Mouse (Mus musculus) forebrain, embryonic 15.5 days (tissue): ENCODE data around the gene Csf3r. TPM values are rescaled to one million over a fixed set of nuclear protein-coding genes. Genes with fewer than 3 reads are reported as not detected.

ENCODE experiments used
- ATAC-seq: fragments of 200-750 bp; cut with Nextera tagmentation; replicated peaks from 2 replicates; pipeline ENCODE4 v1.8.0; 2017; ENCODE audit warnings: mild to moderate bottlenecking, moderate TSS enrichment, moderate library complexity
- H3K27ac ChIP-seq: fragments of 300-500 bp; sonication (generic); replicated peaks from 2 replicates; pipeline ENCODE4 v1.5.1; 2015; ENCODE audit warnings: mild to moderate bottlenecking, inconsistent platforms
- H3K27me3 ChIP-seq: fragments of 300-500 bp; sonication (generic); 2 replicates; pipeline ENCODE4 v1.6.1; 2015; ENCODE audit warnings: inconsistent platforms
- H3K36me3 ChIP-seq: fragments of 300-500 bp; sonication (generic); 2 replicates; pipeline ENCODE4 v1.6.1; 2015; ENCODE audit warnings: mild to moderate bottlenecking, inconsistent platforms
- H3K4me1 ChIP-seq: fragments of 300-500 bp; sonication (generic); 2 replicates; pipeline ENCODE4 v1.6.1; 2015; ENCODE audit warnings: inconsistent platforms
- H3K4me2 ChIP-seq: fragments of 300-500 bp; sonication (generic); replicated peaks from 2 replicates; pipeline ENCODE4 v1.6.1; 2015; ENCODE audit warnings: mild to moderate bottlenecking, inconsistent platforms
- H3K4me3 ChIP-seq: fragments of 300-500 bp; sonication (generic); 2 replicates; pipeline ENCODE4 v1.5.1; 2015; ENCODE audit warnings: mild to moderate bottlenecking, inconsistent platforms
- H3K9ac ChIP-seq: fragments of 300-500 bp; sonication (generic); replicated peaks from 2 replicates; pipeline ENCODE4 v1.6.1; 2015; ENCODE audit warnings: mild to moderate bottlenecking, inconsistent platforms
- H3K9me3 ChIP-seq: fragments of 300-500 bp; sonication (generic); 2 replicates; pipeline ENCODE4 v1.6.1; 2016; ENCODE audit warnings: inconsistent platforms
- WGBS: fragments of 180-500 bp; shearing (Covaris S2); methylation state at CpG from one replicate; pipeline ENCODE4 v1.1.7; 2015; ENCODE audit warnings: mixed read lengths; 5-methylcytosine and 5-hydroxymethylcytosine counted together
- polyA plus RNA-seq: library from polyadenylated mRNA; unstranded; fragments of >200 nt; fragmentation: Nextera tagmentation; extraction: Ambion mirVana; gene quantifications from 2 replicates; pipeline ENCODE4 v1.2.1, GENCODE M21; 2015

Gene Csf3r
- polyA plus RNA-seq, 1 experiment from 2014 or later: 0.48 TPM

- 27% methylated on average over 9 of the region's 9 CpGs for WGBS
- no peak for ATAC-seq
- H3K27ac ChIP-seq: peak overlapping the region; percentile 59; the same call in 1 of the 2 replicates
Observed at GRCm38 (mm10) chr4:126058997-126059362, 34.6 kb downstream of the Csf3r start.

GRCm38 (mm10) chr4:126062856-126063255 is 38.5 kb downstream of the Csf3r start:
- 38% methylated on average over 1 of the region's 1 CpGs for WGBS
- Histone ChIP-seq H3K4me1 (peaks cover 23% of the 10 kb centered on the region), H3K9me3 (no peaks in the 10 kb centered on the region), H3K27me3 (no peaks in the 10 kb centered on the region), H3K27ac (no peak overlapping the region), H3K4me3 (no peak overlapping the region), H3K36me3 (no peaks in the 10 kb centered on the region), H3K9ac (no peak overlapping the region), H3K4me2 (no peak overlapping the region)
- ATAC-seq: no peak

More at GRCm38 (mm10) chr4:126058997-126059362, 34.6 kb downstream of the Csf3r start:
- Histone ChIP-seq H3K9me3 (no peaks in the 10 kb centered on the region), H3K36me3 (peaks cover 19% of the 10 kb centered on the region), H3K4me1 (peaks cover 20% of the 10 kb centered on the region), H3K9ac (peak overlapping the region; percentile 63), H3K27me3 (no peaks in the 10 kb centered on the region), H3K4me2 (peak overlapping the region; percentile 89), H3K4me3 (peak overlapping the region; percentile 69)

DNA sequence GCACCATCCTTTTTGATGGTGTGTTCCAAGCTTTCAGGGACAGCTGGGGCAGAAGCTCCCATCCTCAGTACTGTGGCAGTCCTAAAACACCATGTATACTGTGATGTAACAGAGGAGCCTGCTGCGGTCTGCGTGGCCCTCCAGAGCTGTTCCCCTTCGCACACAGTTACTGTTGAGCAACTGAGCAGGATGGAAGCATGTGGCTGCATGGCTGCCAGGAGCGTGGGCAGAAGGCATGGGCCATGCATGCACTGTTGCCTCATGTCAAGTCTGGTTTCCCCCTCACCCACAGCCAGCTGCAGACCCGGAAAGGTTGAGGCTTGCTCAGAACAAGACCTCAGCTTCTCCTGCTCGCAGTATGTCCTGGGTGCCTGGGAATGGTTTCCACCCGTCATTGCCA is 40.9 kb downstream of the Csf3r start:
- WGBS: 86% methylated on average over 7 of the region's 7 CpGs
- no peak overlapping the region for H3K4me3 ChIP-seq
- no peaks in the 10 kb centered on the region for H3K36me3 ChIP-seq
- no peak for ATAC-seq
- H3K4me2 ChIP-seq: no peak overlapping the region
- no peaks in the 10 kb centered on the region for H3K27me3 ChIP-seq
- no peaks in the 10 kb centered on the region for H3K9me3 ChIP-seq
- H3K27ac ChIP-seq: no peak overlapping the region
- peaks cover 15% of the 10 kb centered on the region for H3K4me1 ChIP-seq
- no peak overlapping the region for H3K9ac ChIP-seq

- Histone ChIP-seq H3K4me3 (no peak overlapping the region), H3K9ac (no peak overlapping the region), H3K4me2 (0 out of 2 replicates have a peak overlapping the region, but pooled peaks have one; percentile 10), H3K36me3 (no peaks in the 10 kb centered on the region), H3K4me1 (peaks cover 15% of the 10 kb centered on the region), H3K27ac (peak overlapping the region; percentile 72), H3K27me3 (no peaks in the 10 kb centered on the region), H3K9me3 (no peaks in the 10 kb centered on the region)
- 48% methylated on average over 15 of the region's 15 CpGs for WGBS
- ATAC-seq: 0 out of 2 replicates have a peak, but pooled peaks have one; percentile 11
Observed at GRCm38 (mm10) chr4:126067401-126068077, 43.2 kb downstream of the Csf3r start.

DNA sequence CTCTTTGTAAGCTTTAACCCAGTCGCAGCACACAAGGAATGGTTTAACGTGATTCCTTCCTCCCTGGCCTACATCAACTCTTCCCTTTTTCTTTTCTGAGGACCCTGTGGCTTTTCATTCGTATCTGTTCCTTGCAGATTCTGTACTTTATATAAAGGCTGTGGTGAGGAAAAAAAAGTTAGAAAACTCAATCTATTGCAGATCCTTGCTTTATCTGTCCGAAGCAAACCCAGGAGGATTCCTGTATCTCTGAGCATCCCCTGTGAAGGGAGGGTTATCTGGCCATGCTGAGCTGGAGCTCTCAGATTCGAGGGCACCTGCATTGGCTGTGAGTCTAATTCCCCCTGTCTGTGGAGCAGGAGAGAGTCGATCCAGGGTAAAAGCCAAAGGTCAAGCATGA is 44.5 kb downstream of the Csf3r start:
- Histone ChIP-seq H3K36me3 (no peaks in the 10 kb centered on the region), H3K27me3 (no peaks in the 10 kb centered on the region), H3K9ac (no peak overlapping the region), H3K4me3 (no peak overlapping the region), H3K4me2 (no peak overlapping the region), H3K9me3 (no peaks in the 10 kb centered on the region), H3K27ac (no peak overlapping the region), H3K4me1 (peaks cover 15% of the 10 kb centered on the region)
- no peak for ATAC-seq
- WGBS: 86% methylated on average over 6 of the region's 6 CpGs

DNA sequence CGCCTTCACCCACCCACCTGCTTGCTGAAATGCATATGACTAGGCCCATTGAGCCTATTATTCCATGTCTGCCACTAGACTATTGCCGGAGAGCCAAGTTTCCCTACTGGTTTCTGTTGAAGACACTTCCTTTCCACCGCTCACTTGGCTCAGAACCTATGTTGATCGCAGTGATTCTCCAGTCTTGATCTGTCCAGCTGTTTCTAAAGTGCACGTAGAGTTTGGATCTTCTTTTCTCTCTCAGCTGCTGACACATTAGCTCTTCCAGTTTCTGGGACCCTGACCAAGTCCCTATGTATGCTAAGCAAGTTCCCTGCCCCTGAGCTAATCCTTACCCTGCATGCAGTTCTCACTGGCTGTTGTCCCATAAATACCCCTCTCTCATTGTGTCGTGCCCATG is 53.5 kb downstream of the Csf3r start:
- H3K4me3 ChIP-seq: no peak overlapping the region
- no peaks in the 10 kb centered on the region for H3K27me3 ChIP-seq
- no peaks in the 10 kb centered on the region for H3K4me1 ChIP-seq
- WGBS: 83% methylated on average over 6 of the region's 6 CpGs
- no peak for ATAC-seq
- H3K4me2 ChIP-seq: no peak overlapping the region
- no peak overlapping the region for H3K27ac ChIP-seq
- peaks cover 3% of the 10 kb centered on the region; the same call in 1 of the 2 replicates for H3K36me3 ChIP-seq
- H3K9ac ChIP-seq: no peak overlapping the region
- no peaks in the 10 kb centered on the region for H3K9me3 ChIP-seq

GRCm38 (mm10) chr4:126079266-126079665 is 54.9 kb downstream of the Csf3r start:
- no peaks in the 10 kb centered on the region for H3K27me3 ChIP-seq
- H3K4me2 ChIP-seq: no peak overlapping the region
- no peak overlapping the region for H3K4me3 ChIP-seq
- no peaks in the 10 kb centered on the region for H3K4me1 ChIP-seq
- no peak for ATAC-seq
- WGBS: 83% methylated on average over 4 of the region's 4 CpGs
- no peaks in the 10 kb centered on the region for H3K9me3 ChIP-seq
- no peak overlapping the region for H3K9ac ChIP-seq
- no peak overlapping the region for H3K27ac ChIP-seq
- peaks cover 3% of the 10 kb centered on the region; the same call in 1 of the 2 replicates for H3K36me3 ChIP-seq

- no peak overlapping the region for H3K4me2 ChIP-seq
- no peak for ATAC-seq
- no peaks in the 10 kb centered on the region; the same call in 1 of the 2 replicates for H3K4me1 ChIP-seq
- H3K9ac ChIP-seq: no peak overlapping the region
- H3K36me3 ChIP-seq: no peaks in the 10 kb centered on the region
- WGBS: 95% methylated on average over 1 of the region's 1 CpGs
- no peaks in the 10 kb centered on the region for H3K9me3 ChIP-seq
- no peak overlapping the region for H3K4me3 ChIP-seq
- no peak overlapping the region for H3K27ac ChIP-seq
- no peaks in the 10 kb centered on the region for H3K27me3 ChIP-seq
Observed at GRCm38 (mm10) chr4:126081601-126082000, 57.3 kb downstream of the Csf3r start.

GRCm38 (mm10) chr4:126083021-126083420 is 58.7 kb downstream of the Csf3r start:
- no peak for ATAC-seq
- Histone ChIP-seq H3K27me3 (no peaks in the 10 kb centered on the region), H3K27ac (no peak overlapping the region), H3K4me3 (no peak overlapping the region), H3K36me3 (no peaks in the 10 kb centered on the region; the same call in 1 of the 2 replicates), H3K9ac (no peak overlapping the region), H3K4me1 (no peaks in the 10 kb centered on the region; the same call in 1 of the 2 replicates), H3K4me2 (no peak overlapping the region), H3K9me3 (no peaks in the 10 kb centered on the region)
- WGBS: 95% methylated on average over 9 of the region's 9 CpGs

GRCm38 (mm10) chr4:126084382-126084781 is 60.0 kb downstream of the Csf3r start:
- Histone ChIP-seq H3K9ac (no peak overlapping the region), H3K27ac (no peak overlapping the region), H3K4me2 (no peak overlapping the region), H3K4me1 (no peaks in the 10 kb centered on the region; the same call in 1 of the 2 replicates), H3K9me3 (no peaks in the 10 kb centered on the region), H3K27me3 (no peaks in the 10 kb centered on the region), H3K36me3 (no peaks in the 10 kb centered on the region; the same call in 1 of the 2 replicates), H3K4me3 (no peak overlapping the region)
- no peak for ATAC-seq
- 69% methylated on average over 8 of the region's 8 CpGs for WGBS

DNA sequence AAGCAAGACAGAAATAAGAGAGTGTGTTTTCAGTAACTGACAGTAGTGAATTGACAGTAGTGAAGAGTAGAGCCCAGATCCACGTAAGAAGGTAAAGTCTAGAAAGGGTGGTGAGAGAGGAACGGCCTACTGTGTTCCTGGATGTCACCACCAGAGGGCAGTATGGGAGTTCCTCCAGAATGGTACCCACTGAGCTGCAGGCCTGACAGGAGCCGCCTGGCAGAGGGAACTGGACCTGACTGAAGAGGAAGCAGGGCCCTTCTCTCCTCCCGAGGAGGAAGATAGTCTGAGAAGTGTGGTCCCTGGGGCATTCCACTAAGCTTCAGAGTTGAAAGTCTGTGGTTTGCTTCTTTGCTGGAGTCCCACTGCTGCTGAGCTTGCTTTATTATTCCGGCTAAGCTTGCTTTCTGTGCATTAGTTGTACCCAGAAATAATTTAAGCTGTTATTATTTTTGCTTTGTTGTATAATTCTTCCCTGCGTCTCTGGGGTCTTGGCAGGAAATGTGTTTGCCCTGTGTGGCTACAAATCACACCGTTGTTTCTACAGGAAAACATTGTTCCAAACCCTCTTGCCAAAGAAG is 61.7 kb downstream of the Csf3r start:
- Histone ChIP-seq H3K9me3 (no peaks in the 10 kb centered on the region), H3K27ac (no peak overlapping the region), H3K4me1 (no peaks in the 10 kb centered on the region; the same call in 1 of the 2 replicates), H3K36me3 (no peaks in the 10 kb centered on the region; the same call in 1 of the 2 replicates), H3K4me2 (no peak overlapping the region), H3K9ac (no peak overlapping the region), H3K27me3 (no peaks in the 10 kb centered on the region), H3K4me3 (no peak overlapping the region)
- 34% methylated on average over 7 of the region's 7 CpGs for WGBS
- ATAC-seq: peak; percentile 81

DNA sequence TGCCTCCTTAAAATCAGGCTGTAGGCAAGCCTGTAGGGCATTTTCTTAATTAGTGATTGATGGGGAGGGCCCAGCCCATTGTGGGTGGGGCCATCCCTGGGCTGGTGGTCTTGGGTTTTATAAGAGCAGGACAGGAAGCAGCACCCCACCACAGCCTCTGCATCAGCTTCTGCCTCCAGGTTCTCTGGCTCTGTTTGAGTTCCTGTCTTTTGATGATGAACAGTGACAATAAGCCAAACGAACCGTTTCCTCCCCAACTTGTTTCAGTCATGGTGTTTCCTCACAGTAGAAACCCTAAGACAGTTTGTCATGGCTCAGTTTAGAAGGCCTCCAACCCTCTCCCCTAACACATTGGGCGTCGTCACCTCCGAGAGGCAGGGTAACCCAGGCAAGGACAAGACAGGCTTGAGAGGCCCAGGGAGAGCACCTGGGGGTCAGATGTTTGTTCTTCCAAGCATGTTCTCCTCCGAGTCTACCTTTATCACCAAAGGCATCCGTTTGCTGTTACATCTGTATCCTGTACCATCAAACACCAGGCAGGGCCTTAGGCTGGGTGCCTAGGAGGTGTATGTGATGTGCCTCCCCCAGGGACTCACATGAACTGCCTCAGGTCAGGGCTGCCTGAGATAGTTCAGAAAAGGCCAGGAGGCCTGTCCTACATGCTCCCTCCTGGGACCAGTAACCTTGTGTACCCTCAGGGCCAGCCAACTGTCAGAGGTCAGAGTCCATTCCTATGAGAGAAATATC is 65.9 kb downstream of the Csf3r start:
- Histone ChIP-seq H3K9ac (no peak overlapping the region), H3K4me3 (no peak overlapping the region), H3K36me3 (no peaks in the 10 kb centered on the region; the same call in 1 of the 2 replicates), H3K4me2 (no peak overlapping the region), H3K4me1 (no peaks in the 10 kb centered on the region; the same call in 1 of the 2 replicates), H3K27me3 (no peaks in the 10 kb centered on the region), H3K27ac (no peak overlapping the region), H3K9me3 (no peaks in the 10 kb centered on the region)
- ATAC-seq: no peak
- WGBS: 81% methylated on average over 7 of the region's 7 CpGs
